8 mouse cellular contexts compared by ENCODE assay signal in genomic region chr7:78782639-78783581, GRCm38 (mm10). TPM values are rescaled to one million over a fixed set of nuclear protein-coding genes. Genes with fewer than 3 reads are reported as not detected.
A peak's percentile ranks its signal among the peaks of the same experiment; 100 is the strongest.
DNase-seq lines count a peak whose midpoint lies in the region; ATAC-seq and TF ChIP-seq lines count a peak whose summit lies in the region.

Gene Mrps11, plus strand, starts transcription at chr7:78783119.
Gene Mrpl46, minus strand, starts transcription at chr7:78783531.

- no peak within 1 kb of the TSS for H3K27ac ChIP-seq in forebrain, embryonic 13.5 days
- H3K27ac ChIP-seq in liver, postnatal 0 days (ENCODE audit: low read depth), result peak within 1 kb of the TSS; percentile 44; the same call in 1 of the 2 replicates
- no peak within 1 kb of the TSS for H3K27ac ChIP-seq in neural tube, embryonic 14.5 days (ENCODE audit: low read depth, low read length)

- H3K4me1 ChIP-seq in E14TG2a.4 (replicated peaks; ENCODE audit: low read depth, low read length), result peaks cover 18% of the 10 kb centered on the region
- peaks cover 25% of the 10 kb centered on the region for H3K4me1 ChIP-seq in forebrain, embryonic 13.5 days
- peaks cover 14% of the 10 kb centered on the region for H3K4me1 ChIP-seq in liver, postnatal 0 days (ENCODE audit: insufficient read depth)
- H3K4me1 ChIP-seq in neural tube, embryonic 14.5 days (ENCODE audit: control insufficient read depth, insufficient read depth, low read length), result peaks cover 9% of the 10 kb centered on the region

- peak; percentile 80 for TF ChIP-seq EP300 in liver, postnatal 0 days (IDR thresholded peaks at IDR 0.05; ENCODE audit: low read depth)

- H3K4me3 ChIP-seq in E14TG2a.4 (replicated peaks; ENCODE audit: low read length), result peak within 1 kb of the TSS; percentile 96
- peak within 1 kb of the TSS; percentile 87 for H3K4me3 ChIP-seq in forebrain, embryonic 13.5 days
- peak within 1 kb of the TSS; percentile 82 for H3K4me3 ChIP-seq in liver, postnatal 0 days (ENCODE audit: low read depth, low read length)
- peak within 1 kb of the TSS; percentile 53 for H3K4me3 ChIP-seq in neural tube, embryonic 14.5 days (ENCODE audit: low read depth, low read length)

- peak within 1 kb of the TSS; percentile 95 for H3K4me2 ChIP-seq in forebrain, embryonic 13.5 days
- peak within 1 kb of the TSS; percentile 95 for H3K4me2 ChIP-seq in liver, postnatal 0 days (ENCODE audit: low read depth, low read length)
- H3K4me2 ChIP-seq in neural tube, embryonic 14.5 days (ENCODE audit: low read depth, low read length), result peak within 1 kb of the TSS; percentile 85

- peak within 1 kb of the TSS; percentile 86 for H3K9ac ChIP-seq in forebrain, embryonic 13.5 days
- peak within 1 kb of the TSS; percentile 89 for H3K9ac ChIP-seq in liver, postnatal 0 days (replicated peaks)
- peak within 1 kb of the TSS; percentile 58 for H3K9ac ChIP-seq in neural tube, embryonic 14.5 days (replicated peaks; ENCODE audit: low read depth, low read length)

- no peaks in the 10 kb centered on the region for H3K9me3 ChIP-seq in E14TG2a.4 (ENCODE audit: low read length)
- no peaks in the 10 kb centered on the region for H3K9me3 ChIP-seq in forebrain, embryonic 13.5 days (replicated peaks)
- no peaks in the 10 kb centered on the region for H3K9me3 ChIP-seq in liver, postnatal 0 days (ENCODE audit: low read length)
- H3K9me3 ChIP-seq in neural tube, embryonic 14.5 days (ENCODE audit: control insufficient read depth, low read length), result no peaks in the 10 kb centered on the region

- peaks cover 69% of the 10 kb centered on the region for H3K36me3 ChIP-seq in E14TG2a.4 (ENCODE audit: insufficient read depth, low read length)
- H3K36me3 ChIP-seq in forebrain, embryonic 13.5 days (ENCODE audit: poor library complexity, severe bottlenecking), result peaks cover 34% of the 10 kb centered on the region
- peaks cover 23% of the 10 kb centered on the region for H3K36me3 ChIP-seq in liver, postnatal 0 days (replicated peaks; ENCODE audit: insufficient read depth, low read length)
- peaks cover 17% of the 10 kb centered on the region for H3K36me3 ChIP-seq in neural tube, embryonic 14.5 days (ENCODE audit: control insufficient read depth, insufficient read depth, low read length)

- H3K27me3 ChIP-seq in E14TG2a.4 (ENCODE audit: insufficient read depth, low read length), result no peaks in the 10 kb centered on the region
- H3K27me3 ChIP-seq in forebrain, embryonic 13.5 days, result no peaks in the 10 kb centered on the region
- H3K27me3 ChIP-seq in liver, postnatal 0 days (ENCODE audit: insufficient read depth, low read length), result no peaks in the 10 kb centered on the region
- no peaks in the 10 kb centered on the region for H3K27me3 ChIP-seq in neural tube, embryonic 14.5 days (ENCODE audit: control insufficient read depth, insufficient read depth, low read length)

- peak; percentile 99 for ATAC-seq in forebrain, embryonic 13.5 days
- ATAC-seq in liver, postnatal 0 days, result peak; percentile 99
- peak; percentile 98 for ATAC-seq in neural tube, embryonic 14.5 days (ENCODE audit: low read depth)

- peak; percentile 88 for DNase-seq in c-Kit-positive CD71-positive TER-119-positive erythroid progenitor cells, embryonic 14.5 days (ENCODE audit: low spot score)
- DNase-seq in heart, postnatal 10 days, result peak; percentile 89 to 91
- DNase-seq in large intestine, adult 2 months (ENCODE audit: low read depth, low spot score), result peak; percentile 43
- DNase-seq in liver, postnatal 0 days, result peak; percentile 90
- DNase-seq in testis, postnatal 10 days (ENCODE audit: low spot score), result peak; percentile 92

- no peak for TF ChIP-seq CTCF in E14TG2a.4 (conservative IDR thresholded peaks at IDR 0.05; ENCODE audit: low read length)
- no peak for TF ChIP-seq CTCF in liver, postnatal 0 days (IDR thresholded peaks at IDR 0.05; ENCODE audit: low read depth)

- under 1% methylated on average over 44 of the region's 44 CpGs for WGBS in forebrain, embryonic 13.5 days
- under 1% methylated on average over 44 of the region's 44 CpGs for WGBS in large intestine, adult 2 months
- under 1% methylated on average over 44 of the region's 44 CpGs for WGBS in liver, postnatal 0 days (ENCODE audit: insufficient replicate concordance)
- under 1% methylated on average over 44 of the region's 44 CpGs for WGBS in neural tube, embryonic 14.5 days

- intact Hi-C loops in heart, postnatal 10 days (cut with DNase I), result no loop called here

RNA-seq across cellular contexts. Expression of gene Mrps11, which starts in this region (rescaled TPM):
- polyA plus RNA-seq in forebrain, embryonic 13.5 days (2015; fragmentation: Nextera tagmentation; extraction: Ambion mirVana), result 79.2 and 81.2 TPM in 2 replicates
- total RNA-seq in heart, postnatal 10 days (2021), result 10 to 100 TPM; 45.1 to 49.4 TPM
- polyA plus RNA-seq in large intestine, adult 2 months (2012; rRNA removed), result 43.5 and 49.4 TPM in 2 replicates
- polyA plus RNA-seq in liver, postnatal 0 days (2015; fragmentation: Nextera tagmentation; extraction: Ambion mirVana), result 23.9 and 27.2 TPM in 2 replicates
- 69.1 and 74.0 TPM in 2 replicates for polyA plus RNA-seq in neural tube, embryonic 14.5 days (2014; fragmentation: Nextera tagmentation; extraction: Ambion mirVana)

RNA-seq across cellular contexts. Expression of gene Mrpl46, which starts in this region (rescaled TPM):
- polyA plus RNA-seq in forebrain, embryonic 13.5 days (2015; fragmentation: Nextera tagmentation; extraction: Ambion mirVana), result 63.5 and 63.6 TPM in 2 replicates
- total RNA-seq in heart, postnatal 10 days (2021), result 10 to 100 TPM; 45.9 to 47.4 TPM
- 23.9 and 26.1 TPM in 2 replicates for polyA plus RNA-seq in large intestine, adult 2 months (2012; rRNA removed)
- polyA plus RNA-seq in liver, postnatal 0 days (2015; fragmentation: Nextera tagmentation; extraction: Ambion mirVana), result 36.8 and 39.7 TPM in 2 replicates
- 61.2 and 62.1 TPM in 2 replicates for polyA plus RNA-seq in neural tube, embryonic 14.5 days (2014; fragmentation: Nextera tagmentation; extraction: Ambion mirVana)
